Mouse (Mus musculus): Measurements from ENCODE around the gene Per2.

Gene Per2

GRCm38 (mm10) chr1:91434905-91435304 is 24.2 kb downstream of the Per2 start:
- in situ Hi-C loops (cut with MboI): no loop called here

DNA sequence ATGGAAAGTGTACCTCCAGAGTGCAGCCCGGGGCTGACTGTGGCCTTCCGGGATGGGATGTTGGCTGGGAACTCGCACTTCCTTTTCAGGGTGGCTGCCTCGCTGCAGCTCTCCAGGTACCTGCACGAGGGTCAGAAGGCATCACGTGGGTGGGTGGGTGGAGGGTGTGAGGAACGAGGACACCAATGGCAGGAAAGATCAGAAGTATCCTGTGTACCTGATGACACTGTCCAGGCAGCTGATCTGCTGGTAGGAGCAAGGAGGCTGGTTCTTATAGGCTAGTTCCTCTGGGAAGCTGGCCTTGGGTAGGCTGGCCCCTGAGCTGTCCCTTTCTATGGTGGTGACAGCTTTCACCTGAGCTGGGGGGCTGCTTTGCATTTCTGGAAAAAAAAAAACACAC is 28.4 kb downstream of the Per2 start:
- in situ Hi-C loops (cut with MboI): no loop called here

GRCm38 (mm10) chr1:91429212-91429611 is 29.9 kb downstream of the Per2 start:
- in situ Hi-C loops (cut with MboI): no loop called here

DNA sequence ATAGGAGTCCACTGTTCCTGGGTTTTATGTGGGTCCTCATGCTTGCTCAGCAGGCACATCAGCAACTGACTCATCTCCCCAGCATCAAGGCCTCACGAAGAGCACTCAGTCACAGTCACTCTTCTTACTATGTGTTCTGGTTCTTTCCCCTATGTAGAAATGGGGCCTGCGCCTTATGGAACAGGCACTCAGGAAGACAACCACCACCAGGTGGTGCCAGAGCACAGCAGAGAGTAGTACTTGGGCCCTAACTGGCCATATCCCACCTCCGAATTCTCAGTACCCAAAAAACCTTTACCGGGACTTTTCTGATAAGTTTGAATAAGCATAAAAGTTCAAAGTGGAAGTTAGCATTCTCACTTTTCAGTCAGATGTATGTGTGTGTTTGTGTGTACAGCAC is 30.5 kb downstream of the Per2 start:
- in situ Hi-C loops (cut with MboI): no loop called here

DNA sequence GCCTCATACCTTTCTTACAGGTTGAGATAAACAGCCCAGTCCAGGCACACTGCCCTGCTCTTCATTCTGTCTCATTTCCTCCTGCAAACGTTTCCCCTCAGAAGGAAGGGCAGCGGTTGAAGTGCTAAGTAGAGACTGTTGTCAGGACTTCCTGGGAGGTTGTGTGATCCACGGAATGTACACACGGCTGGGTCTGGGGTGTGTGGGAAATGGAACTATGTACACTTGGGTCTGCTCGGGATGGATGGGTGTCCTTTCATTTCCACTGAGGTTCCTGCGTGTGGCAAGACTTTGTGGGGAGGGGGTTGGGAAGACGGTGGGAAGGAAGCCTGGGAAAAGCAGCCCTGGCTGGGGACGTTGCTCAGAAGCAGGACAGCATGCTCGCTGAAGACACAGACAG is 32.7 kb downstream of the Per2 start:
- in situ Hi-C loops (cut with MboI): no loop called here

DNA sequence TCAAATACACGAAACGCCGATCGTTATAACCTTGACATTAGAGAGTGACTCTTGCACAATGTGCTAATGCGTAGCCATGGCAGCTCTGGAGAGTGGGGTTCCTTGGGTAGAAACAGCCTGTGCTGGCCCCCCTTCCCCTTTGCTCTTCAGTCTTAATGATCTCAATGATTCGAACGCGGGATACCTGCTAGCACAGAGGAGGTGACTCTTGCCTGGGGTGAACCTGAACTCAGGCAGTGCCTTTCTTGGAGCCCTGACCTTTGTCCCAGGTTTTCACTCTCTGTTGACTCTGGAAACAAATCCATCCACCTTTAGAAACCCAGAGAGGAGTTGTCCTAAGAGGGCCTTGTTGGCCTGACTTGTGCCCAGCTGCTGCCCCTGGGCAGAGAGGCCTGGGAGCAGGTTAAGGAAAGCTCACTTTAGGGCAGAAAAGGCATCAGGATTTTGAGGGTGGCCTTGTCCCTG is 38.5 kb downstream of the Per2 start:
- in situ Hi-C loops (cut with MboI): no loop called here

GRCm38 (mm10) chr1:91419862-91420600 is 39.1 kb downstream of the Per2 start:
- in situ Hi-C loops (cut with MboI): no loop called here

DNA sequence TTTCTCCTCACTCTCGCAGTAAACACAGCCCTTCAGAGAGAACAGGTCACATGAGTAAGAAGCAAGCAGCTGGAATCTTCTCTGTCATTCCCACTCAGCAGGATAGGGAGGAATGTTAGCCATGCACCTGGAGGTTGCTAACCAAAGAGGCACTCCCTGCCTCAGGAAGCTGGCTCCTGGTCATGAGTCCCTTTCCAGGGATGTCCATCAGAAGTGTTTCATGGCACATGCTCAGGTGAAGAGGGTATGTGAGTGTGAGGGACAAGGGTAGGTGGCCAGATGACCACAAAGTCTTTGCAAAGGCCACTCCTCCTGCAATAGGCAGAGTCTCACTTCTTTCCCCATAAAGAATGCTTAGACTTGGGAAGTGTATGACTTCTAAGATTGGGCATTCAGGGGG is 41.1 kb downstream of the Per2 start:
- in situ Hi-C loops (cut with MboI): no loop called here

DNA sequence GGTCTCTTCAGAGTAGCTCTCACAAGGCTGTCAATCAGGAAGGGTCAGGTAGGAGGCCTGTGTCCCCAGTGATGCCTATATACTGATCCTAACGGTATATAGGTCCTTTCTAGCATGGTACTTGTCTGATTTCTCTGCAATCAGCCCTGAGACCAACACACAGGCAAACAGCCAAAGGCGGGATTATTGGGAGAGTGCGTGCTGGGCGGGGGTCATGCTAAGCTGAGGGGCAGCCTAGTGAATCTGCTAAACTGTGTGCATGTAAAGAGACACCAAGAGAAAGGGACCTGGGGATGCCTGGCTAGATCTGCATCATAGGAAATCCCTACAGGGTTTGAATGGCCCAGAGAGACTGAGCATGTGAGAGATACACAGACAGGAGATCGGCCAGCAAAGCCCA is 43.8 kb downstream of the Per2 start:
- in situ Hi-C loops (cut with MboI): no loop called here

- in situ Hi-C loops (cut with MboI): no loop called here
These were observed 44.2 kb downstream of the Per2 start for GRCm38 (mm10) chr1:91414903-91415302.

DNA sequence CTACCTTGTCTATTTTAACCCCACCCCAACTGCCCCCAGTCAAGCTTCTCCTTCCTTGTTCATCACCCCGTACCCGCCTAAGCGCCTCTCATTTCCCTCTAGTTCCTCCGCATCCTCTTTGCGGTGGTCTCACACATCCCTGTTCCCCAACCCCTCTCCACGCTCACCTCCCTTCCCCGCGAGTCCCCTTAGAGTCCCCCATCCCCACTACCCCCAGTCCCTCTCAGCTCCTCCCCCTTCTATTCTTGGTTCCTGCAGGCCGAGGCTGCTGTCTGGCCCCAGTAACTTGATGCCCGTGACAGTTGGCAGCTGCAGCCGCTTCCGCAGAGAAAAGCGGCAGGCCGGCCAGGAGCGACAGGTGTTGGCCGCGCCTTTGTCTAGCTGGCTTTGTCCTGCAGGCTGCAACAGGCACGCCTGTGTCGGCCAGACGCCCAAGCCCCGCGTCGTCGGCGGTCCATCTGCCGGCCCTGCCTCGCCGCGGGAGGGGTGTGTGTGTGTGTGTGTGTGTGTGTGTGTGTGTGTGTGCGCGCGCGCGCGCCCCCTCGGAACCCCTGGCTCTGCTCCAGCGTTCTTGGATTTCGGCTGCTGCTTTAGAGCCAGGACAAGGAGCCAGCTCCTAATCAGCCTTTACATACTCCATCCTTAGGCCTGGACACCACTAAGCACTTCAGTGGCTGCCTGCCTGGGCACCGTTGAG is 45.1 kb downstream of the Per2 start, which contains the start of gene Hes6:
Gene Hes6 (minus strand): TSS at position 141 of the 697 bp plus-strand sequence.
- in situ Hi-C loops (cut with MboI): no loop called here

- in situ Hi-C loops (cut with MboI): no loop called here
These were observed 45.6 kb downstream of the Per2 start for GRCm38 (mm10) chr1:91413536-91413897.

GRCm38 (mm10) chr1:91413030-91413506 is 46.1 kb downstream of the Per2 start:
- in situ Hi-C loops (cut with MboI): no loop called here

DNA sequence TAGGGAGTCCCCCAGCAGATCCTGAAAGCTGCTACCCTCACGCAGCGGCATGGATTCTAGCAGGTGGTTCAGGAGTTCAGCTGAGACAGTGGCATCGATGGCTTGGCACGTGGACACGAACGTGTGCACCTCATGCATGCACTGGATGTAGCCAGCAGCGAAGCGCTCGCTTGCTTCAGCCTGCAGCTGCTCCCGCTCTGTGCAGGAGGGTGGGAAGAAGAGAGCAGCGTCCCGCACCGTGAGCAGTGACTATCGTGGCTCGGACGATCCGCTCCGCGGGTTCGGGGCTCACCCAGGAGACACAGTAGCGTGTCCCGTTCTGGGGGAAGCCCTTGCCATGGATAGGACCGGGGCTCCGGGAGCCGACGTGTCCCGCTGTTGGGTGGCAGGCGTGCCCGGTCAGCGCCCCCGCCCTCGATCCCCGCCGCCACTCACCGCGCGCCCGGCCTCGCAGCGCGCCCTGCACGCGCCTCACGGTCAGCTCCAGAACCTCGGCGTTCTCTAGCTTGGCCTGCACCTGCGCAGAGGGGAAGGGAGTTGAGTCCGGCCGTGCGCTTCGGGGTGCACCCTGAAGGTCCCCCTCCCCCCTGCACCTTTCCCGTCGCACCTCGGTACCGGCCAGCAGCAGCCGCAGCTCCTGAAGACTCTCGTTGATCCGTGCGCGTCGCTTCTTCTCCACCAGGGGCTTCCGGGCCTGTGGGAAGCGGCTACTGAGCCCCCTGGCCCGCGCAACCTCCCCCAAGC is 46.7 kb downstream of the Per2 start:
- in situ Hi-C loops (cut with MboI): no loop called here

- in situ Hi-C loops (cut with MboI): no loop called here
These were observed 47.4 kb downstream of the Per2 start for GRCm38 (mm10) chr1:91411631-91412285.

DNA sequence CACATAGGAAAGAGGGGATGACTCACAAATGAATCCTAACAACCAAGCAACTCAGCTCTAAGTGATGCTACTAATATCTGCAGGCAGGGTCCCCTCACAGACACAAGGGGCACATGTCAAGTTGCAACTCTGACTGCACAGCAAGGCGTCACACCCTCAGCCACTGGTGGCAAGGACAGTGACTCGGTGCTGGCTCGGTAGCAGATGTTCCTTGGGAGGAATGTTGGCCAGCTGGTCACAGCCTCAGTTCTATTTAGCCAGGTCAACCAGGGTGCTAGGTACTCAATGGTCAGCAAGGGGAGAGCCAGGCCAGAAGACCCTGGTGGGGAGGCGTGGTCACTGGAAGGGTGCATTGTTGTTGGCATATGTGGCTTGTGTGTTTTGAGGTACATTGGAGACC is 51.3 kb downstream of the Per2 start:
- in situ Hi-C loops (cut with MboI): no loop called here

- in situ Hi-C loops (cut with MboI): no loop called here
These were observed 53.5 kb downstream of the Per2 start for GRCm38 (mm10) chr1:91405406-91406169.

GRCm38 (mm10) chr1:91404976-91405375 is 54.1 kb downstream of the Per2 start:
- in situ Hi-C loops (cut with MboI): no loop called here

GRCm38 (mm10) chr1:91398260-91399062 is 60.7 kb downstream of the Per2 start, which contains the start of gene Ilkap:
Ilkap (minus strand) TSS chr1:91398815.
- in situ Hi-C loops (cut with MboI): no loop called here

DNA sequence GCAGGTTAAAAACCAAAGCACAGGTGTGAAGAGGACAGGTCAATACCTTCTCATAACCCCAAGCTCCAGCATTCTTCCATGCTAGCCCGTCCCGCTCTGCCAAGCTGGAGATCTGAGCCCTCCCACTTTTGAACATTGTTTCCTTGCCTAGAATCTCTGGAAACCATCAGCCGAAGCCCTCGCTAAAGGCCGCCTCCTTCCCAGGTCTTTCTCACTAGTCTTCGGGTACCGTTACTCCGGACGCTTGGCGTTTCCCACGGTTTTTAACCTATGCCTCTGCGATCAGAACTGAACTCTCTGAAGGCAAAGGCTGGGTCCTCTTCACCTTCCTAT is 61.2 kb downstream of the Per2 start:
- in situ Hi-C loops (cut with MboI): no loop called here

GRCm38 (mm10) chr1:91390369-91390768 is 68.8 kb downstream of the Per2 start:
- in situ Hi-C loops (cut with MboI): no loop called here

Measured in mature B cell (primary cell).